In genomic region chr16:77369810-77370209, GRCm38 (mm10) we compare ENCODE assay signal across 16 mouse cellular contexts.
DNase-seq lines count a peak whose midpoint lies in the region; ATAC-seq and TF ChIP-seq lines count a peak whose summit lies in the region.
"Had no signal": no experiment of that assay in that cellular context is flagged by ENCODE, and none has a peak within 500 bp of the region (broad histone marks: within the 10 kb centered on the region; RNA-seq: fewer than 3 reads in every experiment).

No protein-coding gene starts in this region.

- no peak overlapping the region for H3K4me2 ChIP-seq in heart, embryonic 15.5 days
- H3K4me2 ChIP-seq in intestine, postnatal 0 days (replicated peaks; ENCODE audit: low read depth), result no peak overlapping the region
- H3K4me2 ChIP-seq: embryonic facial prominence, embryonic 15.5 days; hindbrain, embryonic 15.5 days; midbrain, embryonic 11.5 days had no signal

- no peak for TF ChIP-seq POLR2A in liver, adult 2 months (IDR thresholded peaks at IDR 0.05; ENCODE audit: extremely low read depth, insufficient read depth, low read length)

- no peak overlapping the region for H3K9ac ChIP-seq in liver, adult 2 months (ENCODE audit: low read depth, low read length)
- no peak overlapping the region for H3K9ac ChIP-seq in heart, embryonic 15.5 days
- H3K9ac ChIP-seq in intestine, postnatal 0 days (ENCODE audit: low read depth, low read length), result no peak overlapping the region
- H3K9ac ChIP-seq: embryonic facial prominence, embryonic 15.5 days; hindbrain, embryonic 15.5 days had no signal

- ATAC-seq in heart, embryonic 15.5 days (replicated peaks; ENCODE audit: insufficient number of reproducible peaks, insufficient read depth, low FRiP score, low read depth), result peak; percentile 69; the same call in 1 of the 2 replicates
- ATAC-seq in intestine, postnatal 0 days, result 0 out of 2 replicates have a peak, but pooled peaks have one; percentile 43
- ATAC-seq in monocyte, adult 5-6 weeks (replicated peaks; ENCODE audit: insufficient number of reproducible peaks, low FRiP score, low TSS enrichment, poor library complexity, severe bottlenecking), result 0 out of 2 replicates have a peak, but pooled peaks have one; percentile 40
- ATAC-seq: activated CD4-positive, CD25-positive, alpha-beta regulatory T cell, adult 4 months; forebrain, embryonic 14.5 days had no signal

- no peaks in the 10 kb centered on the region for H3K27me3 ChIP-seq in liver, adult 2 months (ENCODE audit: control insufficient read depth, insufficient read depth, low read length)
- H3K27me3 ChIP-seq in heart, embryonic 15.5 days, result no peaks in the 10 kb centered on the region
- no peaks in the 10 kb centered on the region for H3K27me3 ChIP-seq in intestine, postnatal 0 days (replicated peaks; ENCODE audit: control insufficient read depth, insufficient read depth, low read length)
- H3K27me3 ChIP-seq: embryonic facial prominence, embryonic 15.5 days; hindbrain, embryonic 15.5 days had no signal

- H3K79me2 ChIP-seq in liver, adult 2 months (ENCODE audit: control insufficient read depth, insufficient read depth, low read length), result no peaks in the 10 kb centered on the region; the same call in 1 of the 2 replicates

- H3K4me3 ChIP-seq in liver, adult 2 months (ENCODE audit: insufficient read depth, low read depth, low read length), result no peak overlapping the region
- no peak overlapping the region for H3K4me3 ChIP-seq in heart, embryonic 15.5 days
- H3K4me3 ChIP-seq in intestine, postnatal 0 days (ENCODE audit: low read depth, low read length), result no peak overlapping the region
- H3K4me3 ChIP-seq: embryonic facial prominence, embryonic 15.5 days; hindbrain, embryonic 15.5 days had no signal

- H3K4me1 ChIP-seq in liver, adult 2 months (ENCODE audit: control insufficient read depth, insufficient read depth, low read length), result peaks cover 2% of the 10 kb centered on the region; the same call in 1 of the 2 replicates
- 0 out of 2 replicates have a peak, but pooled peaks cover 6% of the 10 kb centered on the region for H3K4me1 ChIP-seq in heart, embryonic 15.5 days (replicated peaks)
- H3K4me1 ChIP-seq in intestine, postnatal 0 days (replicated peaks; ENCODE audit: control insufficient read depth, insufficient read depth, low read length), result no peaks in the 10 kb centered on the region; the same call in 1 of the 2 replicates
- H3K4me1 ChIP-seq: embryonic facial prominence, embryonic 15.5 days; hindbrain, embryonic 15.5 days had no signal

- no peaks in the 10 kb centered on the region for H3K9me3 ChIP-seq in heart, embryonic 15.5 days (replicated peaks)
- no peaks in the 10 kb centered on the region for H3K9me3 ChIP-seq in intestine, postnatal 0 days (ENCODE audit: control insufficient read depth)
- H3K9me3 ChIP-seq: embryonic facial prominence, embryonic 15.5 days; hindbrain, embryonic 15.5 days had no signal

- no peaks in the 10 kb centered on the region for H3K36me3 ChIP-seq in liver, adult 2 months (ENCODE audit: control insufficient read depth, insufficient read depth, low read length)
- H3K36me3 ChIP-seq in heart, embryonic 15.5 days, result no peaks in the 10 kb centered on the region
- no peaks in the 10 kb centered on the region for H3K36me3 ChIP-seq in intestine, postnatal 0 days (ENCODE audit: control insufficient read depth, insufficient read depth)
- H3K36me3 ChIP-seq: embryonic facial prominence, embryonic 15.5 days; hindbrain, embryonic 15.5 days had no signal

- no peak overlapping the region for H3K27ac ChIP-seq in liver, adult 2 months (replicated peaks; ENCODE audit: insufficient read depth, low read depth, low read length)
- no peak overlapping the region for H3K27ac ChIP-seq in heart, embryonic 15.5 days
- H3K27ac ChIP-seq in intestine, postnatal 0 days (ENCODE audit: low read depth, low read length), result no peak overlapping the region
- H3K27ac ChIP-seq: embryonic facial prominence, embryonic 15.5 days; hindbrain, embryonic 15.5 days had no signal

- DNase-seq in liver, adult 2 months (ENCODE audit: extremely low read depth, low read depth, low spot score), result peak; percentile 87
- no peak for DNase-seq in liver
- no peak for DNase-seq in thymus, postnatal 0 days (ENCODE audit: low spot score)
- DNase-seq in gastrocnemius, adult 8-10 months (ENCODE audit: low spot score in 2 of 2), result no peak
- DNase-seq: cerebellum, postnatal 14 days; kidney, adult 9 months; right cerebral cortex, postnatal 25 days; thymus, adult 18-20 months had no signal

- no peak for TF ChIP-seq CTCF in liver, adult 2 months (IDR thresholded peaks at IDR 0.05; ENCODE audit: low read depth, low read length)
- no peak for TF ChIP-seq CTCF in intestine, postnatal 0 days (IDR thresholded peaks at IDR 0.05; ENCODE audit: low read depth)

- 11% methylated on average over 2 of the region's 2 CpGs for WGBS in liver, adult 2 months
- 57% methylated on average over 2 of the region's 2 CpGs for WGBS in heart, embryonic 15.5 days
- 49% methylated on average over 2 of the region's 2 CpGs for WGBS in intestine, postnatal 0 days
